Mouse (Mus musculus) adrenal gland, adult 18-20 months (tissue): Measurements from ENCODE around the gene Cd248. TPM values are rescaled to one million over a fixed set of nuclear protein-coding genes. Genes with fewer than 3 reads are reported as not detected.

Experiments
- DNase-seq, 2 experiments: peaks; one replicate each; pipeline ENCODE4 v3.0.0; 2021 to 2022; ENCODE audit warnings: low spot score in 2 of 2
- total RNA-seq, 2 experiments: library from RNA; stranded (reverse); gene quantifications; 1 replicate in 1 of 2; 2 replicates in 1 of 2; pipeline ENCODE4 v1.2.3; 2021

Cd248 gene
- total RNA-seq, 2 experiments from 2014 or later, result 7.3 to 16.2 TPM

- DNase-seq, result peak in 1 of 2 experiments; percentile 38
Observed at GRCm38 (mm10) chr19:5106074-5106473, 38.2 kb downstream of the Cd248 start.

GRCm38 (mm10) chr19:5106731-5107191 is 38.9 kb downstream of the Cd248 start, which contains the start of gene Rab1b:
Gene Rab1b (minus strand): TSS chr19:5107072.
- DNase-seq, result peak; percentile 95 to 96

GRCm38 (mm10) chr19:5107556-5108270 is 39.8 kb downstream of the Cd248 start:
- no peak for DNase-seq

- no peak for DNase-seq
Observed at GRCm38 (mm10) chr19:5108271-5108575, 40.3 kb downstream of the Cd248 start.

GRCm38 (mm10) chr19:5108702-5109101 is 40.8 kb downstream of the Cd248 start:
- no peak for DNase-seq

- no peak for DNase-seq
Observed at GRCm38 (mm10) chr19:5109659-5110453, 42.0 kb downstream of the Cd248 start.

GRCm38 (mm10) chr19:5113783-5114182 is 45.9 kb downstream of the Cd248 start:
- no peak for DNase-seq

- peak; percentile 91 for DNase-seq
Observed at GRCm38 (mm10) chr19:5117494-5118383, 49.9 kb downstream of the Cd248 start.

- DNase-seq, result no peak
Observed at GRCm38 (mm10) chr19:5118384-5118698, 50.5 kb downstream of the Cd248 start, which contains the start of gene Klc2. Gene Klc2 (minus strand): TSS chr19:5118560.

Other genes starting within 250 kb of the Cd248 start
- gene Ccs, start 228.7 kb upstream of the Cd248 start, total RNA-seq, result 100 to 1,000 TPM in 1 of 2 experiments, 10 to 100 TPM in 1; 94.4 to 109 TPM
- gene Ccdc87, start 228.7 kb upstream of the Cd248 start, total RNA-seq, result under 1 TPM in 1 of 2 experiments, not detected in 1; 0.13 TPM
- gene Ctsf, start 212.9 kb upstream of the Cd248 start, total RNA-seq, result 100 to 1,000 TPM; 318 to 345 TPM
- gene Actn3, start 190.2 kb upstream of the Cd248 start, total RNA-seq, result 1 to 10 TPM in 1 of 2 experiments, under 1 TPM in 1; 0.73 to 1.5 TPM
- 10 to 100 TPM; 16.9 to 20.5 TPM for gene Zdhhc24, start 189.4 kb upstream of the Cd248 start, total RNA-seq
- gene Bbs1, start 161.4 kb upstream of the Cd248 start, total RNA-seq, result 1 to 10 TPM; 5.1 to 8.9 TPM
- 10 to 100 TPM; 51.4 to 86.6 TPM for gene Dpp3, start 139.8 kb upstream of the Cd248 start, total RNA-seq
- 1 to 10 TPM; 6.8 to 8.9 TPM for gene Peli3, start 125.0 kb upstream of the Cd248 start, total RNA-seq
- gene Mrpl11, start 105.9 kb upstream of the Cd248 start, total RNA-seq, result 10 to 100 TPM; 51.3 to 59.1 TPM
- under 1 TPM; 0.35 to 0.46 TPM for gene Npas4, start 77.8 kb upstream of the Cd248 start, total RNA-seq
- gene Slc29a2, start 44.2 kb upstream of the Cd248 start, total RNA-seq, result 1 to 10 TPM; 2.9 to 4.5 TPM
- gene B4gat1, start 29.3 kb upstream of the Cd248 start, total RNA-seq, result 10 to 100 TPM; 25.9 to 31.8 TPM
- gene AC124502.3, start 29.2 kb upstream of the Cd248 start, total RNA-seq, result 1 to 10 TPM in 1 of 2 experiments, under 1 TPM in 1; 0.73 to 1.5 TPM
- 10 to 100 TPM; 28.4 to 29.3 TPM for gene Brms1, start 26.7 kb upstream of the Cd248 start, total RNA-seq
- 1 to 10 TPM; 3.4 to 4.2 TPM for gene Rin1, start 17.6 kb upstream of the Cd248 start, total RNA-seq
- gene Tmem151a, start 17.5 kb downstream of the Cd248 start, total RNA-seq, result 1 to 10 TPM; 1.4 to 1.5 TPM
- 10 to 100 TPM; 56.4 to 75.3 TPM for gene Yif1a, start 20.5 kb downstream of the Cd248 start, total RNA-seq
- gene Cnih2, start 30.4 kb downstream of the Cd248 start, total RNA-seq, result 1 to 10 TPM; 1.9 to 2.3 TPM
- gene Rab1b, start 39.0 kb downstream of the Cd248 start, total RNA-seq, result 100 to 1,000 TPM; 179 to 194 TPM
- 10 to 100 TPM; 49.2 to 49.8 TPM for gene Klc2, start 50.5 kb downstream of the Cd248 start, total RNA-seq
- gene Pacs1, start 205.0 kb downstream of the Cd248 start, total RNA-seq, result 10 to 100 TPM; 15.1 to 20.7 TPM
- 100 to 1,000 TPM; 139 to 173 TPM for gene Sf3b2, start 227.4 kb downstream of the Cd248 start, total RNA-seq
- gene Gal3st3, start 230.3 kb downstream of the Cd248 start, total RNA-seq, result under 1 TPM; 0.13 to 0.29 TPM